Mouse (Mus musculus) central nervous system, embryonic 14 days (tissue): ENCODE measurements around the gene Tspyl2. TPM values are rescaled to one million over a fixed set of nuclear protein-coding genes. Genes with fewer than 3 reads are reported as not detected.

Experiments
- polyA plus RNA-seq: library from polyadenylated mRNA; depleted of rRNA; stranded (reverse); fragments of >200 nt; gene quantifications from 2 replicates; pipeline ENCODE4 v1.2.3, GENCODE M21; 2012; rRNA removed

The Tspyl2 gene
- polyA plus RNA-seq = 142 and 144 TPM in 2 replicates

GRCm38 (mm10) chrX:152342358-152342901, at the start of gene Tspyl2:
TSS of gene Tspyl2 (minus strand) at chrX:152342425.

GRCm38 (mm10) chrX:152368397-152369273, 26.4 kb upstream of the Tspyl2 start, which contains the start of gene Gpr173:
TSS of gene Gpr173 (minus strand) at chrX:152368704.

GRCm38 (mm10) chrX:152326996-152327688, 15.1 kb downstream of the Tspyl2 start, which contains the start of gene Kantr:
TSS of gene Kantr (minus strand) at chrX:152327495.

Other genes with a start within 250 kb of the Tspyl2 start
- gene Iqsec2, start 198.2 kb downstream of the Tspyl2 start, polyA plus RNA-seq = 8.4 and 9.3 TPM in 2 replicates
- gene Kdm5c, start 109.4 kb downstream of the Tspyl2 start, polyA plus RNA-seq = 46.3 and 52.3 TPM in 2 replicates
- gene Kantr, start 14.9 kb downstream of the Tspyl2 start, polyA plus RNA-seq = 21.3 and 23.3 TPM in 2 replicates
- 20.2 and 21.0 TPM in 2 replicates for gene Gpr173, start 26.3 kb upstream of the Tspyl2 start, polyA plus RNA-seq
- gene Cldn34a, start 220.9 kb upstream of the Tspyl2 start, polyA plus RNA-seq = not detected in 2 replicates